Mouse (Mus musculus): ENCODE measurements around the gene Mvb12b.

The Mvb12b gene

GRCm38 (mm10) chr2:33813501-33814240 is 74.1 kb downstream of the Mvb12b start:
- no peak for DNase-seq (ENCODE audit: low spot score in 2 of 2)

- DNase-seq (ENCODE audit: low spot score in 2 of 2), result no peak
Observed at GRCm38 (mm10) chr2:33812980-33813379, 74.8 kb downstream of the Mvb12b start.

DNA sequence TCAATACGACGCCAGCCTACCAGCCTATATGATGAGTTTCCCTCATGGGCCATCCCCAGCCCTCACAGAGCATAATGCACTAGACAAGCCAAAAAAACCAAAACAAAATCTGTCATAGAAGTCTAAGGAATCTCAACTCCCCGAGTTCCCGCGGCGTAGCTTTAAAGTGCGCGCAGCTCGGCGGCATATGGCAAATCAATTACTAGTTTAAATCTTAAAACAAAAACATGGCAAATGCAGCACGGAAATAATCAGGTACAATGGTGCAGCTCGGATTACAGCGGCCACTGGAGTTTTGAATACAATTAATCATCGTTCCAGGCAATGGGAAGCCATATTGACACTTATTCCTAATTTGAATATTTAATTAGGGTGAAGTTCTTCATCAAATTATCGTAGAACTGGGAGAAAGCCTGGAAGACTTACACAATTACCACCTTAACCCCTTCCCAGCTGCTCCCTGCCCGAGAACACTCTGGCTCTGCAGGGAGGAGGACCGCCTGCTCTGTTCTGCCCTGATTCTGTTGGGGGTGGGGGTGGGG is 76.3 kb downstream of the Mvb12b start:
- DNase-seq (ENCODE audit: low spot score in 2 of 2), result no peak

GRCm38 (mm10) chr2:33809081-33809480 is 78.7 kb downstream of the Mvb12b start:
- DNase-seq (ENCODE audit: low spot score in 2 of 2), result no peak

- DNase-seq (ENCODE audit: low spot score in 2 of 2), result no peak
Observed at GRCm38 (mm10) chr2:33808032-33808431, 79.7 kb downstream of the Mvb12b start.

DNA sequence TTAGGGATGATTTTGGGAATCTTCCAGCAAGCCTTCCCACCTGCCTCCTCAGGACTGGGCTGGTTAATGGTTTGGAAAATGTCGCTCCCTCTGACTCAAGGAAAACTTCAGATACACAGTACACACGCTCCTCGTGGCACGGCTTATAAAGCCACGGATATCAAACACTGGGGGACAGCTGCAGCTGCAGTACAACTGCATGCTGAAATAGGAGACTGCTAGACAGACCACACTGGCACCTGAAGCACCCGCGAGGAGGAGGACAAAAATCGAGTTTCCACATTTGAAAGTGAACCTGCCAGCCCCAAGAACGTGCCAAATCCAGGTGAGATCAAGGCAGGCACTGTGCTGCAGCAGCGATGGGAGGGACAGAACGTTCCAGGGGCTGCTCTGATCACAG is 82.1 kb downstream of the Mvb12b start:
- no peak for DNase-seq (ENCODE audit: low spot score in 2 of 2)

- no peak for DNase-seq (ENCODE audit: low spot score in 2 of 2)
Observed at GRCm38 (mm10) chr2:33803717-33804214, 84.0 kb downstream of the Mvb12b start.

DNA sequence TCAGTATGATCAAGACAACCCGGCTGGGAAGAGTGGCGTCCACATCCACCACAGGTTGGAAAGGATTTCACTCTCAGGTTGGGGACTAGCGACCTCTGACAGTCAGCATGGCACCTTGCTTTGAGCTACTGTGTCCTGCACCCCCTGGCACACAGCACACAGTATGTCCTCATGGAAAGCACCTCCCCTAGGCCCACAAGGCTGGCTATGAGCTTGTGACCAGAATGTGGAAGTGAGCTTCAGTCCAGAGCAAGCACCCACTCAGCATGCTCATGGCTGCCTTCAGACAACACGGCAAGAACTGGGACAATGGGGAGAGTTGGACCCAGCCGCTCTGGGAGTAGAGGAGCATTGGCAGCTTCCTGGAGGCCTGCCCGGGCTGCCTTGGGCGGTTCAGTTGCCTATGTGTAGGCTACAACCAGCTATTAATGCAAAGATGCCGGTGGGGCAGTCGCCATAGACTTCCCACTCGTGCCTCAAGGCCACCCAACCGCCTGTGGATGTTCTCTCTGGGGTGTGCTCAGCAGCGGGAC is 84.6 kb downstream of the Mvb12b start:
- no peak for DNase-seq (ENCODE audit: low spot score in 2 of 2)

DNA sequence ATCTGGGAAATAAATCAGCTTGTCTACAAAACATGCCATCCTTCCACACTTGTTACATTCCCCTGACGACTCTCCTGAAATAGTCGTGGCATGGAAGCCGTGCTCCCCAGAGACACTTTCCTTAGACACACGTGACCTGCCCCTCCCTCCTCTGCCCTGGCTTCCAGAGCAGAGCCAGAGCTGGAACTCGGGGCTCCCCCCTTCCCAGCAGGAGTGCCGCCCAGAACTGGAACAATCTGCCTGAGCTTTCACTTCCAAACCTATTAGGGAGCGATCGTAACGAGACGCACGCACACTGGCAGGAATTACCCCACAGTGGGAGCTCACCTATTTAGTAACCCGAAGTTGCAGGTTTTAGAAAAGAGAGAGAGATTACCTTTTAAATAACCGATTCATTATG is 86.0 kb downstream of the Mvb12b start:
- no peak for DNase-seq (ENCODE audit: low spot score in 2 of 2)

GRCm38 (mm10) chr2:33801336-33801735 is 86.4 kb downstream of the Mvb12b start:
- DNase-seq (ENCODE audit: low spot score in 2 of 2), result no peak

GRCm38 (mm10) chr2:33800221-33800620 is 87.5 kb downstream of the Mvb12b start:
- DNase-seq (ENCODE audit: low spot score in 2 of 2), result no peak

DNA sequence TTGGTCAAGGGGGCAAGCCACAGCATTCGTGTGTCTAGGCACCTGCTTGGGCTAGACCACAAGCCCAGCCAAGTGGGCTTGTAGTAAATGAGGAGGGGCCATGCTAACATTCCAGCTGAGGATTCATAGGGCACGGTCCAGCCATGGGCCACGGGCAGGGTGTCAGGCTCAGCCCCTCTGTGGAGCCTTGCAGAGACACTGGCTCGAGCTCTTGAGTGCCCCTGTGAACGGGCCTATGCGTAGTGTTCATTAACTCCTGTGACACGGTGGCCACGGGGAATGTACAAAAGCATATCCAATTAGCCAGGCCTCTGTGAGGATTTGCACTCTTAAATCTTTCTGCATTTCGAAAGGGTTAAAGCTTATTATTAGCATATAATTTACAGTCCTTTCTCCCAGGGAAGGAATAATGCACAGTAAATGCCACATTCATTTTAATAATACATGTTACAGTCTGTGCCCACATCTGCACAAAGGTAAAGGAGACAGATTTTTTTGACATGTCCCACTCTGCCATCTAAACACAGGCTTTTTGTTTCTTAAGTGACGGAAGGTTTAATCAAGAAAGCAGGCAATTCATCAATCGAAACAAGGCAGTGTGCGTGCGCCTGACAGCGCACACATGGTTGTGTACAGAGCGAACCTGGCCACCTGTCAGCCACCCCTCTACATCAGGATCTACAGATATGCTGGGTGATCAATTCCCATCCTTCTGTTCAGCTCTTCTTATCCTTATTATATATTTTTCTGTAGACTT is 91.9 kb downstream of the Mvb12b start:
- DNase-seq (ENCODE audit: low spot score in 2 of 2), result no peak

DNA sequence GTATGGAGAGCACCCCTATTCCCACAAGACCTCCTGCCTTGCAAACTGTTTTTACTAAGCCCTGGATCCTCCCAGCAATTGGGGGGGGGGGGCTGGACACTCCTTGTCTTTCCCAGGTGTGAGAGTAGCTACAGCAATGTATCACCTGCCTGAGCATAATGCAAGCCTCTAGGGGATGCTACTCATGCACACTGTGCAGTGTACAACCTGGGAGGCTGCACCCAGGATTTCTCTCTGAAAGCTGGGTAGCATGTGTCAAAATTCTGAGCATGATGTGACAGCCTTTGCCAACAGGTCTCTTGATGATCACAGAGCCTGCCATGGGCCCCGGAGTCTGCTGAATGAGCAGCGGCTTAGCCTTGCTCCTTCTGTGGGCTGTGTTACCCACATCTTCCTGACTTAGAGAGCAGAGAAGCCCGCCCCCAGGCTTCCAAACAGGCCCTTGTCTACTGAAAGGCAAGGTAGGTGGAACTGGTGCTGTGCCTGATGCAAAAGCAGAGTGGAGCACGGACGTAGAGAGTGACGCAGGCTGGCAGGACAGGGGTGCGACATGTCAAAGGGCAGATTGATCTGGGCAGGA is 92.7 kb downstream of the Mvb12b start:
- DNase-seq (ENCODE audit: low spot score in 2 of 2), result no peak

DNA sequence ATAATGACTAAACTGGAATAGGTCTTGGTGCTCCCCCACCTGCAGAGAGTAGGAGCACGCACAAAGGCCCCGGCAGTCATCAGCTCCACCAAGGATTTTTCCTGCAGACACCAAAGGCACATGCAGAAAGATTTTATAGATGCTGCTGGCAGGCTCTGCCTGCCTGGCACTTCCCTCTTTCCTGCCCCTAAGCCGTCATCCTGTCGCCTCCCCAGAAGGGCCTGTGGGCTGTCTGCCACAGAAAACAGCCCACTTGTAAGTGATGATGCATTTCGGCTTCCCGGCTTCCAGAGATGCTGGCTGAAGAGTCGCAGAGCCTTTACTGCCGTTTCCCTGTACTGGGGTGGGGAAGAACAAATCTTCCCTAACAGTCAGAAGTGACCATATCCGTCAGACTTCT is 93.3 kb downstream of the Mvb12b start:
- DNase-seq (ENCODE audit: low spot score in 2 of 2), result no peak

DNA sequence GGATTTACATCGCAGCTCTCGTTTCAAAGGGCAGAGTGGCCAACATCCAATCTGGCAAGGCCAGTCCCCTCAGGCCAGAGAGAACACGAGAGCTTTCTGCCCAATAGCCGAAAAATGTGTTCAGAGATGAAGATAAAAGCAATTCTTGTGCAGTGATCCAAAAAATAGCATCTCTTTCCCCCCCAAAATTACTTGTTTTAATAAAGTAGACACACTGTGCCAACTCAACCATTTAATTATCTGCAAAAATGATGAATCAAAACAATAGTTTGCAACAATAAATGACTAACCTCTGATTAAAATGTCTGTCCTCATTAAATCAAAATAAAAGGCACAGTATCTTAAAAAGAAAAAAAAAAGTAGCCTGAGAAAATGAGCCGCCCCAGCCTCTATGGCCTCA is 97.4 kb downstream of the Mvb12b start:
- no peak for DNase-seq (ENCODE audit: low spot score in 2 of 2)

DNA sequence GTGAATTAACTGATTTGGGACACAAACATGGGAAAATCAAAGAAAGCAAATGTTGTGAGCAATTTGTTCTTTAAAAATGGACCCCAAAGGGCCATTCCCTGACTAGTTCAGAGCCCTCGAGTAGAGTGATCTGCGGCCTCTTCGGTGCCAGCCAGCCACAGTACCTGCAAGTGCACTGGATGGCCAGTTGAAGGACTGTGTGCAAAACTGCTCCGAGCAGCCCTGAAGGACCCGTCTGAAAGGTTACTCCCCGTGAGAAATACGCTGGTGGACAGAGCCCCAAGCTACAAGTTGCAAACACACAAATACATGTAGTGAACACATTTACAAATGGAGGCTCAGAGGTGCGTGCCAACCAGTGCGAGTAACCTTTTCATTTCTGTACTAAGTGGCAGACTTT is 98.0 kb downstream of the Mvb12b start:
- DNase-seq (ENCODE audit: low spot score in 2 of 2), result no peak

DNA sequence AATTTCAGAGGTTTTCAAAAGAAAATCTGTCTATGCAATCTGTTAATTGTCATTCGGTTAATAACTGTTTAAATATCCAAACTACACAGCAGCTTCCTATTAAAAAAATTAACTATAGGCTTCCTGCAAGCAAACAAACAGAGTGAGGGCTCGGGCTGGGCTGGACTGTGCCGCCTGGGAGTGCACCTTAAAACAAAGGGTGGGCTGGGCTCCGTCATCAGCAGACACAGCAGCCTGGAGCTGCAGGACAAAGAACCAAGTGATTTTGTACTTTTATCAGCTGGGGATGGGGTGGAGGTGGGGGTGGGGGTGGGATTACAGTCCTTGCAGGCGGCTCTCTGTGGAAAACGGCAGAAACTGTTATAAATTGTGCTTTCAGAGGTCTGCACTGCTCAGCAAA is 98.5 kb downstream of the Mvb12b start:
- no peak for DNase-seq (ENCODE audit: low spot score in 2 of 2)

GRCm38 (mm10) chr2:33788851-33789250 is 98.9 kb downstream of the Mvb12b start:
- DNase-seq (ENCODE audit: low spot score in 2 of 2), result no peak

- no peak for DNase-seq (ENCODE audit: low spot score in 2 of 2)
Observed at GRCm38 (mm10) chr2:33788131-33788530, 99.6 kb downstream of the Mvb12b start.

DNA sequence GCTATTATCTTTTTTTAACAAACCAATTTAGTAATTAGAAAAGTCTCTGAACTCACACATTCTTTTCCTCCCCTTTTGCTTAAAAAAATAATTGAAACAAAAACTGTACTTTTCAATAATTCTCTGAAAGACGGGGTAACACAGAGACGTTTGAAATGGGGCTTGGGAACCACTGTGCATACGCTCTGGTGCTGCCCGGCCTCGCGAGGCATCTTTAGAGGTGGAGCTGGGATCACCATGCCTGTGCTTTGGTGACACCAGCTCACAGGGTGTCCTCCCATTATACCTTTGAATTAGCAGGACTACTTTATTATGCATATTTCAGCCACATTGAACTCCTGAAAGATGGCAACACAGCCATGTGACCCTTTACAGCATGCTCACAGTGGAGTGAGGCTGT is 101.7 kb downstream of the Mvb12b start:
- DNase-seq (ENCODE audit: low spot score in 2 of 2), result no peak

GRCm38 (mm10) chr2:33785596-33785995 is 102.2 kb downstream of the Mvb12b start:
- no peak for DNase-seq (ENCODE audit: low spot score in 2 of 2)

DNA sequence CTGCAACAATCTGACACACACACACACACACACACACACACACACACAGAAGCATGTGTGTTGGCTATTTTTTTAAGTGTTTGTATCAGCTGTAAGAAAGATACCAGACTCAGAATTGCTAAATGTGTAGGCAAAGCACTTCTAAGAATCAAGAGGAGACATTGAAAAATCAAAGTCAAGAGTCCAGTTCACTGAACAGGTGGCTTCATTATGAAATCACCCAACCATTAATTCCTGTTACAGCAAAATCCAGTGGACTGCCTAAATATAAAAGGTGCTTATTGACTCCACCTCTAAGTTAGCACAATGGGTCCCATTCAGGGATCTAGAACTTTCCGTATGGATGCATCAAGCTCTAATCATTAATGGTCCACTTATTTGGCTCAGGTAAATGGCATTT is 103.0 kb downstream of the Mvb12b start:
- no peak for DNase-seq (ENCODE audit: low spot score in 2 of 2)
